Mouse (Mus musculus) CH12.LX (cell line): ENCODE results near the gene Usp37. TPM values are rescaled to one million over a fixed set of nuclear protein-coding genes. Genes with fewer than 3 reads are reported as not detected.

Source experiments
- DNase-seq: peaks from one replicate; pipeline ENCODE4 v3.0.0-alpha.2; 2013; ENCODE audit errors: extremely low read depth
- H3K27ac ChIP-seq: 2 replicates; pipeline ENCODE4 v1.5.1; 2012; ENCODE audit warnings: low read depth, mild to moderate bottlenecking, control low read depth, moderate library complexity; ENCODE audit not compliant: insufficient read depth
- H3K27me3 ChIP-seq: replicated peaks from 2 replicates; pipeline ENCODE3; 2012; ENCODE audit warnings: inconsistent platforms
- H3K36me3 ChIP-seq, 2 experiments: replicated peaks in 1 of 2; 2 replicates each; pipeline versions ENCODE3 to v1.6.1; 2012; ENCODE audit warnings: inconsistent platforms in 1 of 2, low read length in 1 of 2, mild to moderate bottlenecking in 1 of 2, mixed read lengths in 1 of 2, moderate library complexity in 1 of 2; ENCODE audit not compliant: control insufficient read depth in 1 of 2, insufficient read depth in 1 of 2
- H3K4me1 ChIP-seq, 2 experiments: 2 replicates each; pipeline ENCODE4 v1.6.1; 2012; ENCODE audit warnings: inconsistent platforms in 1 of 2, moderate library complexity in 1 of 2; ENCODE audit not compliant: insufficient read depth in 2 of 2, control insufficient read depth in 1 of 2
- H3K4me2 ChIP-seq: 2 replicates; pipeline ENCODE4 v1.6.1; 2012; ENCODE audit warnings: low read depth, mild to moderate bottlenecking, control low read depth; ENCODE audit not compliant: poor library complexity, insufficient read depth, severe bottlenecking
- H3K4me3 ChIP-seq, 3 experiments: fragments of 150-350 bp in 1 of 3; sonication (generic) in 1 of 3; replicated peaks in 1 of 3; 2 replicates each; pipeline versions ENCODE3 to v1.5.1; 2011 to 2012; ENCODE audit warnings: low read depth in 2 of 3, low read length in 2 of 3, mild to moderate bottlenecking in 2 of 3, moderate library complexity in 2 of 3, control low read depth in 1 of 3, improper control_type of control experiment in 1 of 3, inconsistent platforms in 1 of 3, mixed read lengths in 1 of 3; ENCODE audit not compliant: poor library complexity in 1 of 3
- H3K79me2 ChIP-seq: replicated peaks from 2 replicates; pipeline ENCODE4 v1.6.1; 2012; ENCODE audit warnings: mild to moderate bottlenecking, moderate library complexity; ENCODE audit not compliant: control insufficient read depth, poor library complexity, insufficient read depth, severe bottlenecking; ENCODE audit errors: extremely low read depth
- H3K9ac ChIP-seq: 2 replicates; pipeline ENCODE4 v1.6.1; 2012; ENCODE audit warnings: low read depth, mild to moderate bottlenecking, control low read depth, moderate library complexity; ENCODE audit not compliant: insufficient read depth
- H3K9me3 ChIP-seq: replicated peaks from 2 replicates; pipeline ENCODE3; 2012; ENCODE audit warnings: low read length, inconsistent platforms, mixed read lengths
- BHLHE40 ChIP-seq: IDR thresholded peaks from 2 replicates; pipeline ENCODE4 v1.6.1; 2011; ENCODE audit warnings: mild to moderate bottlenecking, low read depth, low read length, improper control_type of control experiment
- CHD2 ChIP-seq: IDR thresholded peaks from 2 replicates; pipeline ENCODE4 v1.6.1; 2011; ENCODE audit warnings: low read length, improper control_type of control experiment
- E2F4 ChIP-seq: IDR thresholded peaks from 2 replicates; pipeline ENCODE4 v1.6.1; 2011; ENCODE audit warnings: low read depth, low read length, improper control_type of control experiment; ENCODE audit not compliant: insufficient replicate concordance
- ELF1 ChIP-seq: IDR thresholded peaks from 2 replicates; pipeline ENCODE4 v1.6.1; 2014; ENCODE audit warnings: low read depth, mild to moderate bottlenecking, inconsistent platforms, low read length, improper control_type of control experiment
- EP300 ChIP-seq: IDR thresholded peaks from 2 replicates; pipeline ENCODE4 v1.6.1; 2011; ENCODE audit warnings: low read length, improper control_type of control experiment
- ETS1 ChIP-seq: conservative IDR thresholded peaks from 2 replicates; pipeline ENCODE4 v1.6.1; 2012; ENCODE audit warnings: low read depth, mild to moderate bottlenecking, inconsistent platforms, low read length, improper control_type of control experiment, moderate library complexity
- GABPA ChIP-seq: IDR thresholded peaks from 2 replicates; pipeline ENCODE4 v1.6.1; 2012; ENCODE audit warnings: low read depth, low read length, improper control_type of control experiment, inconsistent platforms; ENCODE audit not compliant: insufficient replicate concordance
- JUND ChIP-seq: conservative IDR thresholded peaks from 2 replicates; pipeline ENCODE4 v1.6.1; 2011; ENCODE audit warnings: low read depth, low read length, improper control_type of control experiment
- MAFK ChIP-seq: IDR thresholded peaks from 2 replicates; pipeline ENCODE4 v1.6.1; 2011; ENCODE audit warnings: low read length, improper control_type of control experiment; ENCODE audit not compliant: insufficient replicate concordance
- MEF2A ChIP-seq: IDR thresholded peaks from 2 replicates; pipeline ENCODE4 v1.6.1; 2014; ENCODE audit warnings: low read depth, mild to moderate bottlenecking, inconsistent platforms, low read length, improper control_type of control experiment, borderline replicate concordance
- MXI1 ChIP-seq: IDR thresholded peaks from 2 replicates; pipeline ENCODE4 v1.6.1; 2011; ENCODE audit warnings: mild to moderate bottlenecking, low read depth, low read length, improper control_type of control experiment
- NELFE ChIP-seq: IDR thresholded peaks from 2 replicates; pipeline ENCODE4 v1.6.1; 2011; ENCODE audit warnings: low read depth, low read length, improper control_type of control experiment
- NRF1 ChIP-seq: IDR thresholded peaks from 2 replicates; pipeline ENCODE4 v1.6.1; 2014; ENCODE audit warnings: low read depth, mild to moderate bottlenecking, inconsistent platforms, low read length, improper control_type of control experiment, moderate library complexity
- PAX5 ChIP-seq: IDR thresholded peaks from 2 replicates; pipeline ENCODE4 v1.6.1; 2012; ENCODE audit warnings: low read length, inconsistent platforms, mixed read lengths
- RCOR1 ChIP-seq: conservative IDR thresholded peaks from 2 replicates; pipeline ENCODE4 v1.6.1; 2012; ENCODE audit warnings: low read depth, mild to moderate bottlenecking, inconsistent platforms, low read length, improper control_type of control experiment
- SMC3 ChIP-seq: IDR thresholded peaks from 2 replicates; pipeline ENCODE4 v1.6.1; 2011; ENCODE audit warnings: low read depth, low read length, improper control_type of control experiment
- TCF12 ChIP-seq: IDR thresholded peaks from 2 replicates; pipeline ENCODE4 v1.6.1; 2014; ENCODE audit warnings: low read depth, mild to moderate bottlenecking, inconsistent platforms, low read length, improper control_type of control experiment
- UBTF ChIP-seq: IDR thresholded peaks from 2 replicates; pipeline ENCODE4 v1.6.1; 2012; ENCODE audit warnings: low read depth, mild to moderate bottlenecking, inconsistent platforms, low read length, improper control_type of control experiment, moderate library complexity
- USF2 ChIP-seq: conservative IDR thresholded peaks from 2 replicates; pipeline ENCODE4 v1.6.1; 2011; ENCODE audit warnings: low read depth, low read length, improper control_type of control experiment
- ZC3H11A ChIP-seq: IDR thresholded peaks from 2 replicates; pipeline ENCODE4 v1.6.1; 2012; ENCODE audit warnings: low read depth, mild to moderate bottlenecking, inconsistent platforms, low read length, improper control_type of control experiment
- ZKSCAN1 ChIP-seq: IDR thresholded peaks from 2 replicates; pipeline ENCODE4 v1.6.1; 2012; ENCODE audit warnings: low read depth, inconsistent platforms, low read length, improper control_type of control experiment, borderline replicate concordance
- ZMIZ1 ChIP-seq: IDR thresholded peaks from 2 replicates; pipeline ENCODE4 v1.6.1; 2012; ENCODE audit warnings: low read depth, mild to moderate bottlenecking, inconsistent platforms, low read length, improper control_type of control experiment
- dilution Hi-C: fragments of 300-500 bp; cut with MboI; formaldehyde crosslinking; loops from 2 replicates; pipeline ENCODE4 v1.14.3; 2020; ENCODE audit warnings: low sequenced_read_pairs; ENCODE audit not compliant: extremely low pct_unique_long_range_greater_than_20kb, extremely low pct_ligation_motif_present
- in situ Hi-C: fragments of 300-500 bp; cut with MboI; formaldehyde crosslinking; loops from 3 replicates; pipeline ENCODE4 v1.14.3; 2019; ENCODE audit warnings: low sequenced_read_pairs, low pct_ligation_motif_present, low pct_unique_long_range_greater_than_20kb, mixed read lengths
- polyA plus RNA-seq: library from polyadenylated mRNA; unstranded; fragments of >175 nt; gene quantifications from 2 replicates; pipeline ENCODE4 v1.2.1, GENCODE M21; 2012; ENCODE audit warnings: low read depth; ENCODE audit not compliant: insufficient read length
- total RNA-seq, 2 experiments: library from RNA; depleted of rRNA; stranded (reverse); fragments of 300-350 nt in 1 of 2; fragments of >200 nt in 1 of 2; gene quantifications; 2 replicates each; pipeline ENCODE4 v1.2.3; 2012 to 2014

Usp37 gene
- total and polyA plus RNA-seq, 3 experiments, result 13.8 to 24.5 (median 24.1) TPM

DNA sequence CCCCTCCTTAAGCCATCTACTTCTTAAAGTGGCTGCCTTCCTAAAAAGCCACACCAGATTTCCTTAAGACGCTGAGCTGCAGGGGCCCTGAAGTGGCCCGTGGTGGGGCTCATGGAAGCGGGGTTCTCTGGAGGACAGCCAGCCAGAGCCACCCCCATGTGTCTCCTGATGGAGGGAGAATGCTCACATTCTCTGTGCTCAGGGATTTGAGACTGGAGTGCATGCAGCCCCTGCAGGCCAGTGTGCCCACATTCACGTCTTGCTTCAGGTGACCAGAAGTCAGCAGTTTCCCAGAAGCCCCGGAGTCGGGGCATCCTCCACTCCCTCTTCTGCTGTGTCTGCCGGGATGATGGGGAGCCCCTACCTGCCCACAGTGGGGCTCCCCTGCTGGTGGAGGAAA, 151.1 kb downstream of the Usp37 start:
- no peak for DNase-seq
- no peaks in the 10 kb centered on the region for H3K9me3 ChIP-seq
- H3K4me1 ChIP-seq, result peaks cover 4 to 56% of the 10 kb centered on the region in 2 experiments; a peak in 3 of 4 replicates
- peak overlapping the region; percentile 41 for H3K4me2 ChIP-seq
- H3K4me3 ChIP-seq, result peak overlapping the region; percentile 65 to 86 (median 73)
- in situ Hi-C loops, result loop anchor here (5.0 to 10.0 kb wide), 2 partner anchors 52 to 81 kb away; no protein-coding TSS in a partner anchor
- H3K36me3 ChIP-seq, result peaks cover 19 to 22% of the 10 kb centered on the region in 2 experiments
- peak overlapping the region; percentile 12; the same call in 1 of the 2 replicates for H3K27ac ChIP-seq
- dilution Hi-C loops, result no loop called here
- TF ChIP-seq E2F4 (no peak), EP300 (no peak), CHD2 (no peak), ETS1 (no peak), ZC3H11A (no peak), MEF2A (no peak), MAFK (no peak), JUND (no peak), GABPA (no peak), MXI1 (no peak), SMC3 (no peak), ZKSCAN1 (no peak), BHLHE40 (no peak), USF2 (no peak), RCOR1 (no peak), ELF1 (no peak), NELFE (no peak), PAX5 (no peak), TCF12 (no peak), NRF1 (no peak)
- peaks cover 21% of the 10 kb centered on the region for H3K79me2 ChIP-seq
- H3K9ac ChIP-seq, result peak overlapping the region; percentile 98
- H3K27me3 ChIP-seq, result no peaks in the 10 kb centered on the region

DNA sequence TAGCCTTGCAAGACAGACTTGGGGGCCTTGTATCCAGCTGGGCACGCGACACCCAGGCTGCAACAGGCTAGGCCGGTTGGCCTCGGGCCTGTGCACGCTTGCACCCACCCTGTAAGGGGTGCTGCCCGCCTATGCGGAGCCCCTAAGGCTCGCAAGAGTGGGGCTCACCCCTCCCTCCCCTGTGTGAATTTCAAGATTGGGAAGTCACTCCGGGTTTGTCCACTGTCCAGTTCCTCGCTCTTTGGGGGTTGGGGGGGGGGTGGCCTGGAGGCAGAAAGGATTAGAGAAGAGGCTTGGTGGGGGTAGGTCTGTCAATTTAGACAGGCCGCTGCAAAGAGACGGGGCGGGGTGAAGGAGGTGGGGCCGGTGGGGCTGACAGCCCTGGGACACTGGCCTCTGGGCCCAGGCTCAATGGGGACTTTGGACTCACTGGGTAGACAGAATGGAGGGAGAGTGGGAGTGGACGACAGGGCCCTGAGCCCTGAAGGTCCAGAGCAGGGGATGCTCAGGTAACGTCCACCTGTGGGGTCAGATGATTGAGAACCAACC, 151.6 kb downstream of the Usp37 start:
- no peak for DNase-seq
- TF ChIP-seq UBTF (no peak), BHLHE40 (peak; percentile 50), ZMIZ1 (peak; percentile 44; the same call in 1 of the 2 replicates)
- Histone ChIP-seq H3K27me3 (no peaks in the 10 kb centered on the region), H3K9ac (peak overlapping the region; percentile 98), H3K4me1 (peaks cover 8 to 60% of the 10 kb centered on the region in 2 experiments; a peak in 3 of 4 replicates), H3K27ac (peak overlapping the region; percentile 76), H3K4me3 (peak overlapping the region; percentile 65 to 86 (median 73)), H3K36me3 (peaks cover 19 to 22% of the 10 kb centered on the region in 2 experiments), H3K4me2 (peak overlapping the region; percentile 41), H3K9me3 (no peaks in the 10 kb centered on the region), H3K79me2 (peaks cover 21% of the 10 kb centered on the region)
- dilution Hi-C loops (no loop called here), in situ Hi-C loops (loop anchor here (5.0 to 10.0 kb wide), 2 partner anchors 52 to 80 kb away; no protein-coding TSS in a partner anchor)
